Mouse (Mus musculus) embryonic facial prominence, embryonic 14.5 days (tissue): Measurements from ENCODE around the gene Clmn. TPM values are rescaled to one million over a fixed set of nuclear protein-coding genes. Genes with fewer than 3 reads are reported as not detected.

Experiments
- ATAC-seq: fragments of 200-750 bp; cut with Nextera tagmentation; 2 replicates; pipeline ENCODE4 v1.8.0; 2017; ENCODE audit warnings: low read depth, moderate number of reproducible peaks, moderate TSS enrichment
- DNase-seq: peaks from one replicate; pipeline ENCODE4 v3.0.0-alpha.2; 2015; ENCODE audit warnings: low spot score
- H3K27ac ChIP-seq: fragments of 300-500 bp; sonication (generic); replicated peaks from 2 replicates; pipeline ENCODE4 v1.5.1; 2014; ENCODE audit warnings: low read depth, mild to moderate bottlenecking, low read length, moderate library complexity
- H3K27me3 ChIP-seq: fragments of 300-500 bp; sonication (generic); replicated peaks from 2 replicates; pipeline ENCODE4 v1.6.1; 2014; ENCODE audit warnings: low read length; ENCODE audit not compliant: control insufficient read depth, insufficient read depth
- H3K36me3 ChIP-seq: fragments of 300-500 bp; sonication (generic); 2 replicates; pipeline ENCODE4 v1.6.1; 2014; ENCODE audit warnings: low read length, mixed read lengths; ENCODE audit not compliant: control insufficient read depth, insufficient read depth
- H3K4me1 ChIP-seq: fragments of 300-500 bp; sonication (generic); 2 replicates; pipeline ENCODE4 v1.6.1; 2014; ENCODE audit warnings: antibody characterized with exemption, low read length; ENCODE audit not compliant: control insufficient read depth, insufficient read depth
- H3K4me2 ChIP-seq: fragments of 300-500 bp; sonication (generic); 2 replicates; pipeline ENCODE4 v1.6.1; 2014; ENCODE audit warnings: low read depth, mild to moderate bottlenecking, low read length, moderate library complexity, mixed read lengths
- H3K4me3 ChIP-seq: fragments of 300-500 bp; sonication (generic); 2 replicates; pipeline ENCODE4 v1.5.1; 2014; ENCODE audit warnings: low read depth, mild to moderate bottlenecking, low read length
- H3K9ac ChIP-seq: fragments of 300-500 bp; sonication (generic); 2 replicates; pipeline ENCODE4 v1.6.1; 2014; ENCODE audit warnings: low read depth, mild to moderate bottlenecking, low read length, moderate library complexity, mixed read lengths
- H3K9me3 ChIP-seq: fragments of 300-500 bp; sonication (generic); 2 replicates; pipeline ENCODE4 v1.6.1; 2016; ENCODE audit warnings: low read length; ENCODE audit not compliant: control insufficient read depth
- WGBS: fragments of 180-500 bp; shearing (Covaris S2); extraction: QIAGEN DNeasy Blood & Tissue Kit; methylation state at CpG from one replicate; pipeline ENCODE4 v1.1.7; 2014; 5-methylcytosine and 5-hydroxymethylcytosine counted together
- polyA plus RNA-seq: library from polyadenylated mRNA; unstranded; fragments of >200 nt; fragmentation: Nextera tagmentation; extraction: Ambion mirVana; gene quantifications from 2 replicates; pipeline ENCODE4 v1.2.1, GENCODE M21; 2014

The Clmn gene
- polyA plus RNA-seq, 1 experiment from 2014 or later = 3.2 TPM

GRCm38 (mm10) chr12:104822838-104823599 is 41.9 kb downstream of the Clmn start:
- no peaks in the 10 kb centered on the region for H3K9me3 ChIP-seq
- no peaks in the 10 kb centered on the region for H3K36me3 ChIP-seq
- no peak overlapping the region for H3K4me3 ChIP-seq
- no peak overlapping the region for H3K27ac ChIP-seq
- ATAC-seq = no peak
- no peak overlapping the region for H3K4me2 ChIP-seq
- no peaks in the 10 kb centered on the region for H3K27me3 ChIP-seq
- 89% methylated on average over 10 of the region's 10 CpGs for WGBS
- H3K4me1 ChIP-seq = peaks cover 12% of the 10 kb centered on the region; the same call in 1 of the 2 replicates
- no peak overlapping the region for H3K9ac ChIP-seq
- DNase-seq = no peak

- Histone ChIP-seq H3K4me1 (peaks cover 19% of the 10 kb centered on the region), H3K9me3 (no peaks in the 10 kb centered on the region), H3K4me3 (no peak overlapping the region), H3K4me2 (no peak overlapping the region), H3K36me3 (no peaks in the 10 kb centered on the region), H3K27ac (no peak overlapping the region), H3K9ac (no peak overlapping the region), H3K27me3 (no peaks in the 10 kb centered on the region)
- ATAC-seq (no peak), DNase-seq (no peak)
- 73% methylated on average over 8 of the region's 8 CpGs for WGBS
Observed at GRCm38 (mm10) chr12:104822151-104822550, 42.7 kb downstream of the Clmn start.

DNA sequence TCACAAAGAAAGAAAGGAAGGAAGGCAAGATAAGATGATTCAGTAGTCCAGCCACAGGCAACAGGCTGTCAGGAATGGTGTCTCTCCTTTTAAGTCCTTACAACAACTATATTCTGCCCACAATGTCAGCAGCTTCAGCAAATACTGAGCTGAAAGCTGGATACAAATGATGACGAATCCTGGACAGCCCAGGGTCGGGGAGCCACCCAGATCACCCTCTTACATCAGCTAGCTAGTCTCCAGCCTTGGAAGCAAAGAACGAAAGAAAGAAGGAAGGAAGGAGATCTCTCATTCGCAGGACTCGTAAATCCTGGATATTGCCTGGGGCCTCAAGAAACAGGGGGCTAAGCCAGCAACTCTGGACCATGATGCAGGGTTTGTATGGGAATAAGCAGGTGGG is 44.8 kb downstream of the Clmn start:
- no peak for ATAC-seq
- Histone ChIP-seq H3K4me2 (no peak overlapping the region), H3K27ac (no peak overlapping the region), H3K36me3 (no peaks in the 10 kb centered on the region), H3K4me3 (no peak overlapping the region), H3K9ac (no peak overlapping the region), H3K27me3 (no peaks in the 10 kb centered on the region), H3K9me3 (no peaks in the 10 kb centered on the region), H3K4me1 (peaks cover 19% of the 10 kb centered on the region)
- DNase-seq = no peak
- WGBS = 75% methylated on average over 5 of the region's 5 CpGs

DNA sequence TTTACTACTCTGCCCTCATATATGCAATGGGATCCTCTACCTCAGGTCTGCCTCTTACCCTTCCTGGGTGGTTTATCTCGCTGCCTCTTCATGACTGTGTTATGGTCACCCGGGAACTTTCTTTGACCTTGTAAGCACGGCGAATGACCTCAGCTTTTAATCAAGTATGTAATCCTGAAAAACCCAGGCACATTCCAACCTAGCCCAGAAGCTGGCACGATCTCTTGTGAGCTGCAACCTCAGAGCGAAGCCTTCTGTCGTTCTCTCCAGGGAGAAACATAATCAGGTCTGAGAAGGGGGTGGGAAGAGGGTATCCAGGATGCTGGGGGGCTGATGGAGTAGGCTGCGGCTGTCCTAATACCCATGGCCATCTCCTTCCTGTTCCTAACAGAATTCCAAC is 45.8 kb downstream of the Clmn start:
- 47% methylated on average over 8 of the region's 8 CpGs for WGBS

GRCm38 (mm10) chr12:104818057-104818456 is 46.8 kb downstream of the Clmn start:
- Histone ChIP-seq H3K9me3 (no peaks in the 10 kb centered on the region), H3K36me3 (no peaks in the 10 kb centered on the region), H3K27ac (no peak overlapping the region), H3K4me2 (no peak overlapping the region), H3K4me1 (peaks cover 20% of the 10 kb centered on the region), H3K9ac (no peak overlapping the region), H3K27me3 (no peaks in the 10 kb centered on the region), H3K4me3 (no peak overlapping the region)
- DNase-seq (no peak), ATAC-seq (no peak)
- 65% methylated on average over 7 of the region's 7 CpGs for WGBS

More for the DNA sequence above, 45.8 kb downstream of the Clmn start:
- Histone ChIP-seq H3K9ac (no peak overlapping the region), H3K36me3 (no peaks in the 10 kb centered on the region), H3K9me3 (no peaks in the 10 kb centered on the region), H3K4me2 (no peak overlapping the region), H3K27me3 (no peaks in the 10 kb centered on the region), H3K4me3 (no peak overlapping the region), H3K4me1 (peaks cover 21% of the 10 kb centered on the region), H3K27ac (no peak overlapping the region)
- peak; percentile 65 for DNase-seq
- peak; percentile 41; the same call in 1 of the 2 replicates for ATAC-seq

DNA sequence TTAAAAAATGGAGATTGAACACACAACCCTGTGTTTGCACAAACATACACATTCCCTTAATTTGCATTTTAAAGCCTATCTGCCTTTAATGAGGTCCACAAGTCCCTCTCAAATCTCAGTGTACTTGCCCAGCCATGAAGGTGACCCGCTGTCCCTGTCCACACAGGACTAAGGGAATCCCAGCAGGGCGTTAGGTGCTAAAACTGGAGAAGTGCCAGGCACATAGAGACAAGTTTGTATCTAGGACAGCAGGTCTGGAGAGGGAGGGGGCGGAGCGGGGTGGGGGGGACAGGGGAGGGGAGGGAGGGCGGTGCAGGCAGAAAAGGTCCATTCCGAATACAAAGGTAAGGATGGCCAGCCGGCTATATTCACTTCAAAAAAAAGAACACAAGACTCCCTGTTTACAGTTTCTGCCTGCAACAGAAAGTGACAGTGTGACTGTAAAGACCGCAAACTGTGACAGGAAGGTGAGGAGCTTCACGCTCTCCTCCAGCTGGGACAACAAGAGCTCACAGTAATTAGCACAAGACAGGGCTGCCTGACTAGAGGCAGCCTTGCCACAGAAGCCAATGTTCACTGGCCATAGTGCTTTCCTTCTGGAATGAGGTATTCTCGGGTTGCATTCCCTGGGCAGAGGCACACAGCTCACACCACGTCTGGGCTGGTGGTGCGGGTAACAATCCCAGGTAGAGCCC is 47.6 kb downstream of the Clmn start:
- no peaks in the 10 kb centered on the region for H3K27me3 ChIP-seq
- WGBS = 32% methylated on average over 12 of the region's 12 CpGs
- no peak for DNase-seq
- H3K36me3 ChIP-seq = no peaks in the 10 kb centered on the region
- no peak overlapping the region for H3K9ac ChIP-seq
- H3K4me3 ChIP-seq = no peak overlapping the region
- H3K4me2 ChIP-seq = no peak overlapping the region
- ATAC-seq = no peak
- no peak overlapping the region for H3K27ac ChIP-seq
- no peaks in the 10 kb centered on the region for H3K9me3 ChIP-seq
- peaks cover 20% of the 10 kb centered on the region for H3K4me1 ChIP-seq

DNA sequence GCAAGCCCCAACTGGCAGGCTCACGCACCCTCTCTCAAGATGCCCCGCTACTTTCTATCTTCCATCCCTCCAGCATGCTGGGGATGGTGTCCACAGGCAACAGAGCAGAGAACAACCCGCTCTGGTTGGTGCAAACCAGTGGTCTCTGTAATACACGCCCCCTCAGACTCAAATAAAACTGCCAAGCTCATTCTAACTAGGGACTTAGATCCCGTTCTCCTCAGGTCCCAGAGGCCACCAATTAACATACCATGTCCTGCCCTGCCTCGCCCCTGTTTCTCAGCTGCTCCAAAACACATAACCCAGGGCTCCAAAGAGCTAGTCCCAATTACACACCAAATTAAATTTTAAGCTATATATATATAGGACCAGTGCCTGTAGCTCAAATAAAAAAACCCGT is 50.6 kb downstream of the Clmn start:
- peak; percentile 45 for ATAC-seq
- H3K36me3 ChIP-seq = no peaks in the 10 kb centered on the region
- 43% methylated on average over 7 of the region's 7 CpGs for WGBS
- no peak overlapping the region for H3K4me3 ChIP-seq
- DNase-seq = no peak
- H3K9me3 ChIP-seq = no peaks in the 10 kb centered on the region
- H3K4me1 ChIP-seq = peaks cover 11% of the 10 kb centered on the region
- no peaks in the 10 kb centered on the region for H3K27me3 ChIP-seq
- no peak overlapping the region for H3K4me2 ChIP-seq
- no peak overlapping the region for H3K9ac ChIP-seq
- no peak overlapping the region for H3K27ac ChIP-seq

GRCm38 (mm10) chr12:104813762-104814161 is 51.1 kb downstream of the Clmn start:
- H3K27ac ChIP-seq = no peak overlapping the region
- no peaks in the 10 kb centered on the region for H3K36me3 ChIP-seq
- 72% methylated on average over 13 of the region's 13 CpGs for WGBS
- no peak overlapping the region for H3K4me2 ChIP-seq
- H3K9ac ChIP-seq = no peak overlapping the region
- DNase-seq (no peak), ATAC-seq (no peak)
- H3K4me3 ChIP-seq = no peak overlapping the region
- peaks cover 14% of the 10 kb centered on the region for H3K4me1 ChIP-seq
- H3K27me3 ChIP-seq = no peaks in the 10 kb centered on the region
- no peaks in the 10 kb centered on the region for H3K9me3 ChIP-seq
